Mouse (Mus musculus): ENCODE measurements around the gene Dcp1a.

DNA sequence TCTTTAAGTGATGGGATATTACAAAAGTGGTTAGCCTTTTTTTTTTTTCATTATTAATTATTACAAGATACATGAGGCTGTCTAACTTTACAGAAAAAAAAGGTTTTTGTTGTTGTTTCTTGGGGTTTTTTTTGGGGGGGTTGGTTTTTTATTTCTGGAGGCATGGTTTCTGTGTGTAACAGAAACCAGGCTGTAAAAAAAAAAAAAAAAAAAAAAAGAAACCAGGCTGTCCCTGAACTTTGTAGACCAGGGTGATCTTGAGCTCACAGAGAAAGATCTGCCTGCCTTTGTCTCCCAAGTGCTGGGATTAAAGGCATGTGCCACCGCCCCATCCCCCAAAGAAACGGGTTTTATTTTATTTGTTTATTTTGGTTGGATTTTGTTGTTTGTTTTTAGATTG, 72.6 kb downstream of the Dcp1a start:
- TF ChIP-seq EP300 (optimal IDR thresholded peaks at IDR 0.05) (no peak), CTCF (IDR thresholded peaks at IDR 0.05; ENCODE audit: low read depth) (no peak)
